Mouse (Mus musculus): ENCODE results near the gene Rhox2g. TPM values are rescaled to one million over a fixed set of nuclear protein-coding genes. Genes with fewer than 3 reads are reported as not detected.
"Not testable (repeated sequence)": the region's sequence is repeated elsewhere in the genome, so short reads cannot be mapped to it uniquely, and the experiment has no call there.

The Rhox2g gene
- total RNA-seq (2017): not detected in 2 replicates

DNA sequence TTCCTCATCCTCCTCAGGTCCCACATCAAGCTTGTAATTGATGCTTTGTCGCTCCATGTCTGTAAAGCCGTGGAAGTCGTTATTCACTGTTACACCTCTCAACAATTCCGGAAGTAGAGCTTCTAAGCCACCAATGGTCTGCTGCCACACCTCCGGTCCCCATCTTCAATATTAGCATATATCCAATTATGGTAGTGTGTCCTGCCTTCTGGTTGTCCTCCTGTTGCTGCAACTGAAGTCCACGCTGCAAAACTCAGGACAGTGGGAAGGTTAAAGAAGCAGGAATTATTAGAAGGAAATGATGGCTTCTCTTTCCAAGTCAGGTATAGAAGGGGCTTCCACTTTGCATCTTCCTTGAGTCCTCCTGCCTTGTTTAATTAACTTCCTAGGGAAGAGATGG is at the start of gene Rhox2g:
Rhox2g (minus strand) TSS at position 101 of the 400 bp plus-strand sequence.
- not testable (repeated sequence) for ATAC-seq (ENCODE audit: extremely low read depth, insufficient number of reproducible peaks, low FRiP score, poor library complexity, severe bottlenecking)

DNA sequence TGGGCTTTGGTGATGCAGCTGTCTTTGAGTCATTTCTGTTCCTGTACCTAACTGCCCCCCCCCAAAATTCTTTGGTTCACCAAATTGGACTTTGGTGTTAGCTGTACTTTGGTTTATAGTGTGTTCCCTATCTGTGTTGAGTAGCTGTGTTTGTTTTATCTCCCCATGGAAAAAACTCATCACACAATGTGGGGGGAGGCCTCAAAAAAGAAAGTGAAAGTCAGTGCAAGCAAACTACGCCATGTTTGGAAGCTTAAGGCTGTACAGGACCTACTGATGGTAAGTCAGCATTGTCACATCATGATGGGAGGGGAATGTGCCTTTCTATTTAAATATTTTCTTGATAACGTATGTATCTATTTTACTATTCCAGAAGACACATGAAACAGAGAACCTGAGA is 49.0 kb upstream of the Rhox2g start:
- no peak for ATAC-seq (ENCODE audit: extremely low read depth, insufficient number of reproducible peaks, low FRiP score, poor library complexity, severe bottlenecking)

DNA sequence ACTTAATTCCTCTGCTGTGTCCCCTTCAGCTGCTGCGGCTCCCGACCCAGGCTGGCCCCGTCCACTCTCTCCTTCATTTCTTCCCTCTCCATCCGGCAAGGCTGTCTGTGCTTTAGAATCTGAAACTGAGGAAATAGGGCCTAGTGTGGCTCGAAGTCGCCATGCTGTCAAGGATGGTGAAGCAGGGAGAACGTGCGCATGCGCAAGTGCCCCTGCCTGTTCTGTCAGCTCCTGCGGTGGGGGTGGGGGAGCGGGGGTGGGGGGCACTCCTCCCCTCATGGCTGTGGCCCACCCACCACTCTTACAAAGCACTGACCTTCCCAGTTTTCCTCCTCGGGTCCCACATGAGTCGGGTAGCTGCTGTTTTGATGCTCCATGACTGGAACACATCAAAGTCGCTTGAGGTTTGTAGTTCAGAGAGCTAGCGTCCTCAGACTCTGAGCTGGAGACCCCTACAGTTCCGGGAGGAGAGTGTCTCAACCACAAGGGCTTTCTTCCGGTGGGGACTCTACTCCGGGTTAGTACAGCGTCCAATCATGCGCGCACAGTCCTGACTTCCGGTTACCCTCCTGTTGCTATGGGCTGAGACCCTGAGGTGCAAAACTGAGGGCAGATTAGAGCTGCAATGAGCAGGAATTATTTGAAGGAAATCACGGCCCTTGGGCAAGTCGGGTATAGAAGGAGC is 39.9 kb upstream of the Rhox2g start:
- no peak for ATAC-seq (ENCODE audit: extremely low read depth, insufficient number of reproducible peaks, low FRiP score, poor library complexity, severe bottlenecking)

DNA sequence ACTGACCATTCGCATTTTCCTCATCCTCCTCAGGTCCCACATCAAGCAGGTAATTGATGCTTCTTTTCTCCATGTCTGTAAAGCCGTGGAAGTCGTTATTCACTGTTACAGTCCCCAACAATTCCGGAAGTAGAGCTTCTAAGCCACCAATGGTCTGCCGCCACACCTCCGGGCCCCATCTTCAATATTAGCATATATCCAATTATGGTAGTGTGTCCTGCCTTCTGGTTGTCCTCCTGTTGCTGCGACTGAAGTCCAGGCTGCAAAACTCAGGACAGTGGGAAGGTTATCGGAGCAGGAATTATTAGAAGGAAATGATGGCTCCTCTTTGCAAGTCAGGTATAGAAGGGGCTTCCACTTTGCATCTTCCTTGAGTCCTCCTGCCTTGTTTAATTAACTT is 29.9 kb upstream of the Rhox2g start, which contains the start of gene Rhox2h:
Rhox2h (minus strand) TSS at position 101 of the 400 bp plus-strand sequence.
- ATAC-seq (ENCODE audit: extremely low read depth, insufficient number of reproducible peaks, low FRiP score, poor library complexity, severe bottlenecking): not testable (repeated sequence)

DNA sequence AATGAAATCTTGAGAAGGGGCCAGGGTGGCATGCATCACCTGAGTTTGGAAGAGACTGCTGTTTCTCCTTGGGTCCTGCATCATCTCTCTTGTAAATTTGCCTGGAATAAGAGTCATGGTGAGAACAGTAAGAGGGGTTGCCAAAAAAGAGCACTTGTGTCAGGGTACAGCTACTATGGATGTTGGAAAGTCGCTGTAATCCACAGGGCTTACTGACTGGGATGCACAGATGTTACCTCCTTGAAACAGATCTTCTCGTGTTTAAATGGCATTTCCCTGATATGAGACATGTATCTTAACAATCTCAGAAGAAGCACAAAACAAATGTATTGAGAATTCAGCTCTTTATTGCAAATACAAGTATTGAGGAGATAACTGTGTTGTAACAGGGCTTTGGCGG is 25.4 kb upstream of the Rhox2g start, which contains the start of gene Rhox3h:
Rhox3h (minus strand) TSS at position 101 of the 400 bp plus-strand sequence.
- not testable (repeated sequence) for ATAC-seq (ENCODE audit: extremely low read depth, insufficient number of reproducible peaks, low FRiP score, poor library complexity, severe bottlenecking)

DNA sequence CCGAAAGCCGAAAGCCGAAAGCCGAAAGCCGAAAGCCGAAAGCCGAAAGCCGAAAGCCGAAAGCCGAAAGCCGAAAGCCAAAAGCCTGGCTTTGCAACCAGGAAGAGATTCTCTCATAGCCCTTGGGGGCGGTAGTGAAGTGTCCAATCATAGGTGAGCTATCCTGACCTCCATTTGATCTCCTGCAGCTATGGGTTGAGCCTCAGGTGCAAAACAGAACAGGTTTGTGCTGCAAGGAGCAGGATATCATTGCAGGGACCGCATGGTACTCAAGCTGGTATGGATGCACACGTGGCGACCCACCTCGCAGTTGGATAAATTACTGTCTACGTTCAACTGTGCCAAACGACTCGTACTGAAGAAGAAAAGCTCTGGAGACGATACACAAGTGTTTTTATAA is 8.0 kb upstream of the Rhox2g start, which contains the start of gene Rhox4g:
Rhox4g (minus strand) TSS at position 101 of the 400 bp plus-strand sequence.
- ATAC-seq (ENCODE audit: extremely low read depth, insufficient number of reproducible peaks, low FRiP score, poor library complexity, severe bottlenecking): not testable (repeated sequence)

DNA sequence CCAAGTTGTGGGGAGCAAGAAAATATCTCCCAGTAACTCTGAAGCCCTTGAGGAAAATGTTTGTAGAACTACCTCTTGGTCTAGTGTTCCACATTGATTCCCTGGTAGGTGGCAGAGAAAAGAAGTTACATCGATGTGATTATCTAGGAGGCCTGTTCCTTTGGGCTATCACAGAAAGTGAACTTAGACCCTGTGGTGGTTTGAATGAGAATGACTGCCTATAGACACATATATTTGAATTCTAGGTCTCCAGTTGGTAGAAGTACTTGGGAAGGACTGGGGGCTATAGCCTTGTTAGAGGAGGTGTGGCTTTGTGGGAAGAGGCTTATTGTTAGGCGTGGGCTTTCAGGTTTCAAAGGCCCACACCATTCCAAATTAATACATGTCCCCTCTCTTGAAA is 14.8 kb downstream of the Rhox2g start, which contains the start of gene Rhox3g:
Rhox3g (minus strand) TSS at position 101 of the 400 bp plus-strand sequence.
- ATAC-seq (ENCODE audit: extremely low read depth, insufficient number of reproducible peaks, low FRiP score, poor library complexity, severe bottlenecking): not testable (repeated sequence)

DNA sequence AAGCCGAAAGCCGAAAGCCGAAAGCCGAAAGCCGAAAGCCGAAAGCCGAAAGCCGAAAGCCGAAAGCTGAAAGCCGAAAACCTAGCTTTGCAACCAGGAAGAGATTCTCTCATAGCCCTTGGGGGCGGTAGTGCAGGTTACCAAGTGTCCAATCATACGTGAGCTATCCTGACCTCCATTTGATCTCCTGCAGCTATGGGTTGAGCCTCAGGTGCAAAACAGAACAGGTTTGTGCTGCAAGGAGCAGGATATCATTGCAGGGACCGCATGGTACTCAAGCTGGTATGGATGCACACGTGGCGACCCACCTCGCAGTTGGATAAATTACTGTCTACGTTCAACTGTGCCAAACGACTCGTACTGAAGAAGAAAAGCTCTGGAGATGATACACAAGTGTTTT is 35.7 kb downstream of the Rhox2g start, which contains the start of gene Rhox4f:
Rhox4f (minus strand) TSS at position 101 of the 400 bp plus-strand sequence.
- ATAC-seq (ENCODE audit: extremely low read depth, insufficient number of reproducible peaks, low FRiP score, poor library complexity, severe bottlenecking): not testable (repeated sequence)

Other genes with a start within 250 kb of the Rhox2g start
- not detected in 2 replicates for gene Rhox2b, start 231.4 kb downstream of the Rhox2g start, total RNA-seq (2017)
- gene Rhox4b, start 211.0 kb downstream of the Rhox2g start, total RNA-seq (2017): not detected in 2 replicates
- gene Rhox2c, start 189.8 kb downstream of the Rhox2g start, total RNA-seq (2017): not detected in 2 replicates
- not detected in 2 replicates for gene Rhox3c, start 184.9 kb downstream of the Rhox2g start, total RNA-seq (2017)
- not detected in 2 replicates for gene Rhox4c, start 163.1 kb downstream of the Rhox2g start, total RNA-seq (2017)
- gene Rhox2d, start 150.0 kb downstream of the Rhox2g start, total RNA-seq (2017): not detected in 2 replicates
- gene Rhox4d, start 129.1 kb downstream of the Rhox2g start, total RNA-seq (2017): not detected in 2 replicates
- not detected in 2 replicates for gene Rhox2e, start 113.0 kb downstream of the Rhox2g start, total RNA-seq (2017)
- not detected in 2 replicates for gene Rhox3e, start 101.5 kb downstream of the Rhox2g start, total RNA-seq (2017)
- gene Rhox4e, start 86.1 kb downstream of the Rhox2g start, total RNA-seq (2017): not detected in 2 replicates
- gene Rhox2f, start 72.1 kb downstream of the Rhox2g start, total RNA-seq (2017): not detected in 2 replicates
- gene Rhox3f, start 62.5 kb downstream of the Rhox2g start, total RNA-seq (2017): not detected in 2 replicates
- gene Rhox4f, start 35.8 kb downstream of the Rhox2g start, total RNA-seq (2017): not detected in 2 replicates
- gene Rhox3g, start 14.9 kb downstream of the Rhox2g start, total RNA-seq (2017): not detected in 2 replicates
- gene Rhox4g, start 7.9 kb upstream of the Rhox2g start, total RNA-seq (2017): not detected in 2 replicates
- gene Rhox3h, start 25.3 kb upstream of the Rhox2g start, total RNA-seq (2017): not detected in 2 replicates
- gene Rhox2h, start 29.8 kb upstream of the Rhox2g start, total RNA-seq (2017): not detected in 2 replicates
- not detected in 2 replicates for gene Rhox5, start 161.4 kb upstream of the Rhox2g start, total RNA-seq (2017)
- not detected in 2 replicates for gene Rhox6, start 183.4 kb upstream of the Rhox2g start, total RNA-seq (2017)
- gene Rhox7a, start 188.2 kb upstream of the Rhox2g start, total RNA-seq (2017): not detected in 2 replicates
- 0.93 TPM in 1 of 2 replicates, not detected in the other for gene Rhox8, start 235.5 kb upstream of the Rhox2g start, total RNA-seq (2017)

Measured in neutrophil, adult 5-6 weeks (primary cell).